Mouse (Mus musculus): Measurements from ENCODE around the gene Haus3.
A peak's percentile ranks its signal among the peaks of the same experiment; 100 is the strongest.

Haus3 gene

GRCm38 (mm10) chr5:34186391-34186790, 17.1 kb upstream of the Haus3 start:
- peak in 1 of 2 experiments; percentile 37 for DNase-seq

GRCm38 (mm10) chr5:34185791-34186190, 16.5 kb upstream of the Haus3 start:
- peak in 1 of 2 experiments; percentile 9 for DNase-seq

GRCm38 (mm10) chr5:34185051-34185580, 15.8 kb upstream of the Haus3 start:
- peak in 1 of 2 experiments; percentile 10 for DNase-seq

GRCm38 (mm10) chr5:34183976-34184375, 14.6 kb upstream of the Haus3 start:
- peak in 1 of 2 experiments; percentile 25 for DNase-seq

GRCm38 (mm10) chr5:34183156-34183880, 14.0 kb upstream of the Haus3 start:
- peak in 1 of 2 experiments; percentile 50 for DNase-seq

GRCm38 (mm10) chr5:34182486-34182885, 13.2 kb upstream of the Haus3 start:
- DNase-seq = peak in 1 of 2 experiments; percentile 41

GRCm38 (mm10) chr5:34177821-34178220, 8.5 kb upstream of the Haus3 start:
- DNase-seq = no peak

- DNase-seq = peak in 1 of 2 experiments; percentile 16
These were observed 7.8 kb upstream of the Haus3 start for GRCm38 (mm10) chr5:34177091-34177490.

- DNase-seq = peak in 1 of 2 experiments; percentile 15
These were observed 7.4 kb upstream of the Haus3 start for GRCm38 (mm10) chr5:34176691-34177090.

GRCm38 (mm10) chr5:34175403-34175694, 6.0 kb upstream of the Haus3 start:
- DNase-seq = no peak

GRCm38 (mm10) chr5:34174550-34175402, 5.4 kb upstream of the Haus3 start:
- DNase-seq = peak in 1 of 2 experiments; percentile 9

GRCm38 (mm10) chr5:34174021-34174420, 4.7 kb upstream of the Haus3 start:
- peak in 1 of 2 experiments; percentile 8 for DNase-seq

- peak; percentile 53 to 63 for DNase-seq
These were observed 1.4 kb upstream of the Haus3 start for GRCm38 (mm10) chr5:34170726-34171125.

- DNase-seq = no peak
These were observed 627 bp upstream of the Haus3 start for GRCm38 (mm10) chr5:34169954-34170353.

GRCm38 (mm10) chr5:34167857-34168256, 1.5 kb downstream of the Haus3 start:
- no peak for DNase-seq

GRCm38 (mm10) chr5:34165793-34166192, 3.5 kb downstream of the Haus3 start:
- DNase-seq = no peak

- no peak for DNase-seq
These were observed 20.9 kb downstream of the Haus3 start for GRCm38 (mm10) chr5:34148476-34148875.

- peak in 1 of 2 experiments; percentile 11 for DNase-seq
These were observed 21.8 kb downstream of the Haus3 start for GRCm38 (mm10) chr5:34147554-34147953.

GRCm38 (mm10) chr5:34139751-34140150, 29.6 kb downstream of the Haus3 start:
- peak; percentile 72 for DNase-seq

GRCm38 (mm10) chr5:34132731-34133130, 36.6 kb downstream of the Haus3 start:
- DNase-seq = no peak

- DNase-seq = no peak
These were observed 45.2 kb downstream of the Haus3 start for GRCm38 (mm10) chr5:34124131-34124530.

- DNase-seq = peak; percentile 81 to 86
These were observed 50.0 kb downstream of the Haus3 start for GRCm38 (mm10) chr5:34119121-34119856.

GRCm38 (mm10) chr5:34105681-34106080, 63.6 kb downstream of the Haus3 start:
- no peak for DNase-seq
